Mouse (Mus musculus): Measurements from ENCODE around the gene Siah3. TPM values are rescaled to one million over a fixed set of nuclear protein-coding genes. Genes with fewer than 3 reads are reported as not detected.

Gene Siah3
- total RNA-seq, 1 experiment = not detected

DNA sequence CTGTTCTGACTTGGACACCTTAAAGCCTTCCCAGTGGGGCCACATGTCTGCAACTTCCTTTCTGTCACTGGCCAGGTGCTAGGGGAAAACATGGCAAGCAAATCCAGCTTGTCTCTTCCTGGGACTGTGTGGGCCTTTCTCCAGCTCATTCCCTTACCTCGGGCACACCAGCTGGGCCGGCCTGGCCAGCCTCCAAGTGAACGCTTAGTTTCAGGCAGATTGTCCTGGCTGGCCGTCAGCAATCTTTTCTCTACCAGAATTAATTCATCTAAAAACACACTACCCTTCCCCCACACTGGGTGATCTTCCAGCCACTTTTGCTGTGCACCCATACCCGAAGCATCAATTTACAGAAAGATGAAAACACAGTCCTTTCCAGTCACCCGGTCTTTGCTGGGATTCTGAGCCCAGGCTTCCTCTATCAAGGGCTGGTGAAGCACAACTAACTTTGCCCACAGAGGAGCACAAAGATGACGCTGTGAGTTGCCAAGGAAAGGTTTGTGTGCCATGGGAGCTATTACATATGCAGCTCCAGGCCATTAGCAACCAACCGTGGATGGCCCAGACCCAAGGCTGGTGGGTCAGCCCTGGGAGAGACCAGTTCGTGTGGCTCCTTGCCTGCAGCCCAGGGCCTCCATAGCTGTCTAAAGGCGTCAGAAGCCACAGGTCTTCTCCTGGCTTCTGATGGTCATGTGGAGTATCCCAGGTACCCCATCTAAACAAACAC lies 71.8 kb downstream of the Siah3 start:
- no peak overlapping the region for H3K27ac ChIP-seq (ENCODE audit: insufficient read depth, low read depth, low read length, poor library complexity, severe bottlenecking)
- H3K36me3 ChIP-seq (ENCODE audit: control insufficient read depth, insufficient read depth, low read length, poor library complexity, severe bottlenecking) = no peaks in the 10 kb centered on the region
- no peak for TF ChIP-seq ZC3H11A (IDR thresholded peaks at IDR 0.05; ENCODE audit: borderline replicate concordance, low read depth, low read length)
- no peak for TF ChIP-seq ZNF384 (IDR thresholded peaks at IDR 0.05; ENCODE audit: low read depth, low read length)
- TF ChIP-seq MAFK (IDR thresholded peaks at IDR 0.05; ENCODE audit: insufficient read depth, low read depth, low read length) = no peak
- TF ChIP-seq CHD2 (IDR thresholded peaks at IDR 0.05; ENCODE audit: low read depth, low read length) = no peak
- TF ChIP-seq HCFC1 (IDR thresholded peaks at IDR 0.05; ENCODE audit: borderline replicate concordance, insufficient read depth, low read length) = no peak
- no peaks in the 10 kb centered on the region for H3K4me1 ChIP-seq (ENCODE audit: control insufficient read depth in 2 of 2, insufficient read depth in 2 of 2, low read length in 2 of 2, poor library complexity in 1 of 2)
- H3K4me3 ChIP-seq (ENCODE audit: insufficient read depth in 1 of 2, low read depth in 1 of 2, low read length in 2 of 2, poor library complexity in 1 of 2, severe bottlenecking in 1 of 2) = no peak overlapping the region
- in situ Hi-C loops (cut with MboI; ENCODE audit: low sequenced_read_pairs in 2 of 2, unreplicated experiment in 2 of 2) = no loop called here
- no peak overlapping the region for H3K9ac ChIP-seq (ENCODE audit: insufficient read depth, low read depth, low read length, poor library complexity, severe bottlenecking)
- no peaks in the 10 kb centered on the region for H3K9me3 ChIP-seq (ENCODE audit: control insufficient read depth, insufficient read depth, low read depth, low read length)
- DNase-seq (ENCODE audit: low read depth, low spot score) = no peak

GRCm38 (mm10) chr14:75530815-75531353 lies 75.1 kb downstream of the Siah3 start:
- no peaks in the 10 kb centered on the region for H3K36me3 ChIP-seq (ENCODE audit: control insufficient read depth, insufficient read depth, low read length, poor library complexity, severe bottlenecking)
- no peak overlapping the region for H3K4me3 ChIP-seq (ENCODE audit: insufficient read depth in 1 of 2, low read depth in 1 of 2, low read length in 2 of 2, poor library complexity in 1 of 2, severe bottlenecking in 1 of 2)
- no peak for TF ChIP-seq HCFC1 (IDR thresholded peaks at IDR 0.05; ENCODE audit: borderline replicate concordance, insufficient read depth, low read length)
- TF ChIP-seq ZNF384 (IDR thresholded peaks at IDR 0.05; ENCODE audit: low read depth, low read length) = no peak
- TF ChIP-seq ZC3H11A (IDR thresholded peaks at IDR 0.05; ENCODE audit: borderline replicate concordance, low read depth, low read length) = no peak
- no peak for TF ChIP-seq CHD2 (IDR thresholded peaks at IDR 0.05; ENCODE audit: low read depth, low read length)
- no peak for TF ChIP-seq MAFK (IDR thresholded peaks at IDR 0.05; ENCODE audit: insufficient read depth, low read depth, low read length)
- no peak overlapping the region for H3K9ac ChIP-seq (ENCODE audit: insufficient read depth, low read depth, low read length, poor library complexity, severe bottlenecking)
- H3K27ac ChIP-seq (ENCODE audit: insufficient read depth, low read depth, low read length, poor library complexity, severe bottlenecking) = no peak overlapping the region
- no peaks in the 10 kb centered on the region for H3K9me3 ChIP-seq (ENCODE audit: control insufficient read depth, insufficient read depth, low read depth, low read length)
- in situ Hi-C loops (cut with MboI; ENCODE audit: low sequenced_read_pairs in 2 of 2, unreplicated experiment in 2 of 2) = no loop called here
- no peak for DNase-seq (ENCODE audit: low read depth, low spot score)
- no peaks in the 10 kb centered on the region for H3K4me1 ChIP-seq (ENCODE audit: control insufficient read depth in 2 of 2, insufficient read depth in 2 of 2, low read length in 2 of 2, poor library complexity in 1 of 2)

GRCm38 (mm10) chr14:75539205-75539604 lies 83.4 kb downstream of the Siah3 start:
- TF ChIP-seq ZC3H11A (IDR thresholded peaks at IDR 0.05; ENCODE audit: borderline replicate concordance, low read depth, low read length) (no peak), MAFK (IDR thresholded peaks at IDR 0.05; ENCODE audit: insufficient read depth, low read depth, low read length) (no peak), ZNF384 (IDR thresholded peaks at IDR 0.05; ENCODE audit: low read depth, low read length) (no peak), HCFC1 (IDR thresholded peaks at IDR 0.05; ENCODE audit: borderline replicate concordance, insufficient read depth, low read length) (no peak), CHD2 (IDR thresholded peaks at IDR 0.05; ENCODE audit: low read depth, low read length) (no peak)
- no peaks in the 10 kb centered on the region for H3K36me3 ChIP-seq (ENCODE audit: control insufficient read depth, insufficient read depth, low read length, poor library complexity, severe bottlenecking)
- peaks cover 2 to 4% of the 10 kb centered on the region in 2 experiments; a peak in 2 of 4 replicates for H3K4me1 ChIP-seq (ENCODE audit: control insufficient read depth in 2 of 2, insufficient read depth in 2 of 2, low read length in 2 of 2, poor library complexity in 1 of 2)
- H3K9ac ChIP-seq (ENCODE audit: insufficient read depth, low read depth, low read length, poor library complexity, severe bottlenecking) = no peak overlapping the region
- H3K4me3 ChIP-seq (ENCODE audit: insufficient read depth in 1 of 2, low read depth in 1 of 2, low read length in 2 of 2, poor library complexity in 1 of 2, severe bottlenecking in 1 of 2) = no peak overlapping the region
- DNase-seq (ENCODE audit: low read depth, low spot score) = no peak
- in situ Hi-C loops (cut with MboI; ENCODE audit: low sequenced_read_pairs in 2 of 2, unreplicated experiment in 2 of 2) = no loop called here
- no peak overlapping the region for H3K27ac ChIP-seq (ENCODE audit: insufficient read depth, low read depth, low read length, poor library complexity, severe bottlenecking)
- no peaks in the 10 kb centered on the region for H3K9me3 ChIP-seq (ENCODE audit: control insufficient read depth, insufficient read depth, low read depth, low read length)

DNA sequence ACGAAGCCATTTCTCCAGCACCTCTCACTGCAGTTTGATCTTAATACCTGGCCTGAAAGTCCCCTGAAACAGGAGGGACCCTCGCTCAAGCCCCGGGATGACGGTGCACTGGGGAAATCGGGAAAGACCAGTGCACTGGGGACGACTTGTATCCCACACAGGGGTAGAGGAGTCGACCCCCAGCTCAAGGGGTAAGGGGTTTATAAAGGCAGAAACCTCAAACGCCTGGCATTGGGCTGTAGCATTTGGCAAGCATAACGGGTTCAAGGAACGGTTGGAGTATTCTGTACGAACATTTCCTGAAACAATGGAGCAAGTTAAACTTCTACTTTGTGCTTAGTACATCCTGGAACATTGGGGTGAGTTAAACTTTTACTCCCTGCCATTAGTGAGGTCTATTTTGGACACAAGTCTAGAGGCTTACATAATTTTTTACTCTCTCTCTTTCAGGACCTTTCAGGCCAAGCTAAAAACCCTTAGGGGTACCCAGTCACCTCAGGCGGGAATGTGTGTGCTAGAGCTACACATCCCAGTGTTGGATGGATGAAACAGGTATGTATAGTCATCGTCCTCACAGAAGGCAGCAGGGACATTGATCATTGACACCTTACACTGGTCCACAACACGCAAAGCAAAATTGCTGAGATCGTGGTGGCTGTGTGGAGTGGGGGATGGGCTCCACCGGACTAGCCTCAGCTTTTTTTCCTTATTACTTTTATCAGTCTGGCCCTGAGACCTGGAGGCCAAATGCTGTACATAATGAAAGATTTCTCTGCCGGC lies 84.6 kb downstream of the Siah3 start:
- Histone ChIP-seq H3K9me3 (ENCODE audit: control insufficient read depth, insufficient read depth, low read depth, low read length) (no peaks in the 10 kb centered on the region), H3K27ac (ENCODE audit: insufficient read depth, low read depth, low read length, poor library complexity, severe bottlenecking) (no peak overlapping the region), H3K9ac (ENCODE audit: insufficient read depth, low read depth, low read length, poor library complexity, severe bottlenecking) (no peak overlapping the region), H3K4me1 (ENCODE audit: control insufficient read depth in 2 of 2, insufficient read depth in 2 of 2, low read length in 2 of 2, poor library complexity in 1 of 2) (peaks cover 2 to 4% of the 10 kb centered on the region in 2 experiments; a peak in 2 of 4 replicates), H3K4me3 (ENCODE audit: insufficient read depth in 1 of 2, low read depth in 1 of 2, low read length in 2 of 2, poor library complexity in 1 of 2, severe bottlenecking in 1 of 2) (no peak overlapping the region), H3K36me3 (ENCODE audit: control insufficient read depth, insufficient read depth, low read length, poor library complexity, severe bottlenecking) (no peaks in the 10 kb centered on the region)
- no peak for DNase-seq (ENCODE audit: low read depth, low spot score)
- in situ Hi-C loops (cut with MboI; ENCODE audit: low sequenced_read_pairs in 2 of 2, unreplicated experiment in 2 of 2) = no loop called here
- TF ChIP-seq ZC3H11A (IDR thresholded peaks at IDR 0.05; ENCODE audit: borderline replicate concordance, low read depth, low read length) (no peak), MAFK (IDR thresholded peaks at IDR 0.05; ENCODE audit: insufficient read depth, low read depth, low read length) (no peak), ZNF384 (IDR thresholded peaks at IDR 0.05; ENCODE audit: low read depth, low read length) (no peak), CHD2 (IDR thresholded peaks at IDR 0.05; ENCODE audit: low read depth, low read length) (no peak), HCFC1 (IDR thresholded peaks at IDR 0.05; ENCODE audit: borderline replicate concordance, insufficient read depth, low read length) (no peak)

All from ES-E14 (cell line).